Mouse (Mus musculus): ENCODE measurements around the gene Tnr. TPM values are rescaled to one million over a fixed set of nuclear protein-coding genes. Genes with fewer than 3 reads are reported as not detected.

The Tnr gene
- total and polyA plus RNA-seq, 2 experiments: not detected

DNA sequence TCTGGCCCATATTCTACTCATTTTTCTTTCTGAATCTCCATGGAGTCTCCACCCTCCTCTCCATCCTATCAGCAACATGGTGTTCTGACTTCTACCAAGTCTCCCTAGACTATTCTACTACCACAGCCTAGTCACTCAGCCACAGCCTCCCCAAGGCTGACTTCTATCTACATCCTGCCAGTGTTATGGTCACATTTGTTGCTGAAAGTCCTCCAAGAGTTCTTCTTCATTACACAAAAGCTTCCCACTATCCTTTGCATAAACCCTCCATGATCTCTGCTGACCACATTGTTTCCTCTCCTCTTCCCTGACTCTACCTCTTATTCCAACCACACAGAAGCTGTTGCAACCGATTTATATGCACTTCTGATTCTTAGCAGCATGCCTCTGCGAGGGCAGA lies 272.5 kb downstream of the Tnr start:
- Histone ChIP-seq H3K27me3 (ENCODE audit: control insufficient read depth, insufficient read depth, low read length) (no peaks in the 10 kb centered on the region), H3K4me3 (ENCODE audit: insufficient read depth, low read depth, low read length) (no peak overlapping the region), H3K79me2 (ENCODE audit: control insufficient read depth, insufficient read depth, low read length) (no peaks in the 10 kb centered on the region), H3K27ac (replicated peaks; ENCODE audit: insufficient read depth, low read depth, low read length) (no peak overlapping the region), H3K4me1 (ENCODE audit: control insufficient read depth, insufficient read depth, low read length) (no peaks in the 10 kb centered on the region), H3K36me3 (ENCODE audit: control insufficient read depth, insufficient read depth, low read length) (no peaks in the 10 kb centered on the region), H3K9ac (ENCODE audit: low read depth, low read length) (no peak overlapping the region)
- no peak for TF ChIP-seq CTCF (IDR thresholded peaks at IDR 0.05; ENCODE audit: low read depth, low read length)
- 49% methylated on average over 2 of the region's 2 CpGs for WGBS
- no peak for DNase-seq (ENCODE audit: extremely low read depth, low read depth, low spot score)

GRCm38 (mm10) chr1:159800366-159800765 lies 276.8 kb downstream of the Tnr start:
- no peak for DNase-seq (ENCODE audit: extremely low read depth, low read depth, low spot score)

DNA sequence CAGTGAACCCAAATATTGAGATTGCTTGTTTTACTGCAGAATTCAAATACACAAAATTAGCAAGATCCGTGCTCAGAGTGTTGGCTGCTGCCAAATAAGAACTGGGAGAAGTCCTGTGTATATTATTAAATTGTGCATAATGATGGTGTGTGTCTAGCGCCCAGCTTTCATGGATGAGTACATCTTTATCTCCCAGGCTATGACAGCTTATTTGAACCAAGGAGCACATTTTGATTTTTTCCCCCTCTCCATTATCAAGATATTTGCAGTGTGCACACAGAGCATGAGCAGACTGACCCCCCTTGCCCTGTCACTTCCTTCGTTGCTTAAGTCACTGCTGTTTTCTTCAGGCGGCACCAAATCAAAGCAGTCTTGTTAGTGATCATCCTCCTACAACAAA lies 278.2 kb downstream of the Tnr start:
- TF ChIP-seq POLR2A (IDR thresholded peaks at IDR 0.05; ENCODE audit: extremely low read depth, insufficient read depth, low read length) (no peak), CTCF (IDR thresholded peaks at IDR 0.05; ENCODE audit: low read depth, low read length) (no peak)
- WGBS: 70% methylated on average over 4 of the region's 4 CpGs
- H3K27ac ChIP-seq (replicated peaks; ENCODE audit: insufficient read depth, low read depth, low read length): no peak overlapping the region
- no peaks in the 10 kb centered on the region for H3K36me3 ChIP-seq (ENCODE audit: control insufficient read depth, insufficient read depth, low read length)
- no peak overlapping the region for H3K4me3 ChIP-seq (ENCODE audit: insufficient read depth, low read depth, low read length)
- H3K79me2 ChIP-seq (ENCODE audit: control insufficient read depth, insufficient read depth, low read length): no peaks in the 10 kb centered on the region
- DNase-seq (ENCODE audit: extremely low read depth, low read depth, low spot score): no peak
- no peak overlapping the region for H3K9ac ChIP-seq (ENCODE audit: low read depth, low read length)
- H3K27me3 ChIP-seq (ENCODE audit: control insufficient read depth, insufficient read depth, low read length): no peaks in the 10 kb centered on the region
- no peaks in the 10 kb centered on the region for H3K4me1 ChIP-seq (ENCODE audit: control insufficient read depth, insufficient read depth, low read length)

More at GRCm38 (mm10) chr1:159800366-159800765, 276.8 kb downstream of the Tnr start:
- Histone ChIP-seq H3K4me1 (ENCODE audit: control insufficient read depth, insufficient read depth, low read length) (no peaks in the 10 kb centered on the region), H3K27ac (replicated peaks; ENCODE audit: insufficient read depth, low read depth, low read length) (no peak overlapping the region), H3K36me3 (ENCODE audit: control insufficient read depth, insufficient read depth, low read length) (no peaks in the 10 kb centered on the region), H3K27me3 (ENCODE audit: control insufficient read depth, insufficient read depth, low read length) (no peaks in the 10 kb centered on the region), H3K79me2 (ENCODE audit: control insufficient read depth, insufficient read depth, low read length) (no peaks in the 10 kb centered on the region), H3K4me3 (ENCODE audit: insufficient read depth, low read depth, low read length) (no peak overlapping the region), H3K9ac (ENCODE audit: low read depth, low read length) (no peak overlapping the region)
- TF ChIP-seq CTCF (IDR thresholded peaks at IDR 0.05; ENCODE audit: low read depth, low read length): no peak
- TF ChIP-seq POLR2A (IDR thresholded peaks at IDR 0.05; ENCODE audit: extremely low read depth, insufficient read depth, low read length): no peak
- 75% methylated on average over 5 of the region's 5 CpGs for WGBS

DNA sequence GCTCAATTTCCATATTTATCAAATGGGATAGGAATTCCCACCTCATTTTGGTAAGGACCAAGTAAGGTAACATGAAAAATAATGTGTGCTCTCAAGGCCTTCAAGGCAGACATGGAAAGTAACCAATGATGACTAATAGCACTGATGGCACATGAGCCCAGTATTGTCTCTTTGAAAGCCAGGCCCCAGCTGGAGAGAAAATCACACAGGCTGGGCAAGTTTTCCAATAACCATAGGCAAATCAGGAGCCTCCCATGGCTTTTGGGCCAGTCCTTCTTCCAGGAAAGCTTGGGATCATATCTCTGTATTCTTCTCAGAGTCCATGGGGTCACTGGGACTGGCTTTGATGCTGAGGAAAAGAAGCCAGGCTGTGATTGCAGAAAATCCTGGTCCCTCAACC lies 280.1 kb downstream of the Tnr start:
- Histone ChIP-seq H3K27ac (replicated peaks; ENCODE audit: insufficient read depth, low read depth, low read length) (no peak overlapping the region), H3K27me3 (ENCODE audit: control insufficient read depth, insufficient read depth, low read length) (no peaks in the 10 kb centered on the region), H3K36me3 (ENCODE audit: control insufficient read depth, insufficient read depth, low read length) (no peaks in the 10 kb centered on the region), H3K4me3 (ENCODE audit: insufficient read depth, low read depth, low read length) (no peak overlapping the region), H3K79me2 (ENCODE audit: control insufficient read depth, insufficient read depth, low read length) (no peaks in the 10 kb centered on the region), H3K9ac (ENCODE audit: low read depth, low read length) (no peak overlapping the region), H3K4me1 (ENCODE audit: control insufficient read depth, insufficient read depth, low read length) (no peaks in the 10 kb centered on the region)
- DNase-seq (ENCODE audit: extremely low read depth, low read depth, low spot score): no peak
- TF ChIP-seq POLR2A (IDR thresholded peaks at IDR 0.05; ENCODE audit: extremely low read depth, insufficient read depth, low read length) (no peak), CTCF (IDR thresholded peaks at IDR 0.05; ENCODE audit: low read depth, low read length) (no peak)

GRCm38 (mm10) chr1:159809493-159809892 lies 285.9 kb downstream of the Tnr start:
- no peaks in the 10 kb centered on the region for H3K79me2 ChIP-seq (ENCODE audit: control insufficient read depth, insufficient read depth, low read length)
- no peak overlapping the region for H3K9ac ChIP-seq (ENCODE audit: low read depth, low read length)
- no peaks in the 10 kb centered on the region for H3K4me1 ChIP-seq (ENCODE audit: control insufficient read depth, insufficient read depth, low read length)
- H3K36me3 ChIP-seq (ENCODE audit: control insufficient read depth, insufficient read depth, low read length): no peaks in the 10 kb centered on the region
- no peak for TF ChIP-seq CTCF (IDR thresholded peaks at IDR 0.05; ENCODE audit: low read depth, low read length)
- TF ChIP-seq POLR2A (IDR thresholded peaks at IDR 0.05; ENCODE audit: extremely low read depth, insufficient read depth, low read length): no peak
- H3K27me3 ChIP-seq (ENCODE audit: control insufficient read depth, insufficient read depth, low read length): no peaks in the 10 kb centered on the region
- no peak overlapping the region for H3K4me3 ChIP-seq (ENCODE audit: insufficient read depth, low read depth, low read length)
- no peak for DNase-seq (ENCODE audit: extremely low read depth, low read depth, low spot score)
- 50% methylated on average over 3 of the region's 3 CpGs for WGBS
- H3K27ac ChIP-seq (replicated peaks; ENCODE audit: insufficient read depth, low read depth, low read length): no peak overlapping the region

DNA sequence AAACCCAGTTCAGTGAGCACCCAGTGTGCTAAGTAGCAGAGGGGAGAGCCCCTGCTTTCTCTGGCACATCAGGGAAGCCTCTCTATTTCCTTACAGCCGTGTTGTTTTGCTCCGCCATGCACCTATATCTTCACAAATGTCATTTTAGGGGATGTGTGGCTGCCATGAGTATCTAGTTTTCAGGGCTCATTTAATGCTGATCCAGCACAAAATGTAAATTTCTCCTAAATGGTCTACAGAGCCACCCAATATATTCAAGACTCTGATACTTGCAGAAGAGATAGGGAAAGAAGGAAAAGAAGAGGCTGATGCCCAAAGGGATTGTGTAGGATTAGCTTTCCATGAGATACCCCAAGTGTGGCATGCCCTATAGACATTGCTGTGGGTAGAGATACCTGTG lies 288.2 kb downstream of the Tnr start:
- DNase-seq (ENCODE audit: extremely low read depth, low read depth, low spot score): no peak
- 75% methylated on average over 2 of the region's 2 CpGs for WGBS
- H3K4me1 ChIP-seq (ENCODE audit: control insufficient read depth, insufficient read depth, low read length): no peaks in the 10 kb centered on the region
- H3K27me3 ChIP-seq (ENCODE audit: control insufficient read depth, insufficient read depth, low read length): no peaks in the 10 kb centered on the region
- H3K79me2 ChIP-seq (ENCODE audit: control insufficient read depth, insufficient read depth, low read length): no peaks in the 10 kb centered on the region
- H3K27ac ChIP-seq (replicated peaks; ENCODE audit: insufficient read depth, low read depth, low read length): no peak overlapping the region
- H3K9ac ChIP-seq (ENCODE audit: low read depth, low read length): no peak overlapping the region
- H3K4me3 ChIP-seq (ENCODE audit: insufficient read depth, low read depth, low read length): no peak overlapping the region
- TF ChIP-seq CTCF (IDR thresholded peaks at IDR 0.05; ENCODE audit: low read depth, low read length): no peak
- TF ChIP-seq POLR2A (IDR thresholded peaks at IDR 0.05; ENCODE audit: extremely low read depth, insufficient read depth, low read length): no peak
- H3K36me3 ChIP-seq (ENCODE audit: control insufficient read depth, insufficient read depth, low read length): no peaks in the 10 kb centered on the region

Data from liver, adult 2 months (tissue).